Mouse (Mus musculus): ENCODE measurements around the gene Trim9.

The Trim9 gene

GRCm38 (mm10) chr12:70214281-70214680 lies 133.1 kb downstream of the Trim9 start:
- no peak for DNase-seq (ENCODE audit: low spot score in 2 of 2)

- no peak for DNase-seq (ENCODE audit: low spot score in 2 of 2)
Observed at GRCm38 (mm10) chr12:70213601-70214000, 133.8 kb downstream of the Trim9 start.

- no peak for DNase-seq (ENCODE audit: low spot score in 2 of 2)
Observed at GRCm38 (mm10) chr12:70212501-70212900, 134.9 kb downstream of the Trim9 start.

GRCm38 (mm10) chr12:70208214-70208613 lies 139.2 kb downstream of the Trim9 start:
- DNase-seq (ENCODE audit: low spot score in 2 of 2): no peak

DNA sequence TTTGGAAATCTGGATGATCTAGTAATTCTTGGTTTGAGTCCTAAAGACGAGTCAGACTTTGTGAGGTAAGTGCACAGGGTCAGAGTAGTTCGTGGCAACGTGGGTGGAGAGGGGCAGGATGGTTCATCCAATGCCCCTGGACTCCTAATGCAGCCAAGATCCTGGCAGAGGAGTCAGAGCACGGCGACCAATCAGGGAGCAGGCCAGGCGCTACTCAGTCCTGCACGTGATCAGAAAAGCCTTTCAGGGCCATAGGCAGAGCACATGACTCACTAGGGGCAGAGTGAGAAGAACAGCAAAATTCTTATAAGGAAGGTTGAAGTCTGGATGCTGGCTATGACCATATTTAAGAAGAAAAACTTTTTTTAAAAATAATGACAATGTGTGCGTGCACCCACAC lies 143.0 kb downstream of the Trim9 start:
- no peak for DNase-seq (ENCODE audit: low spot score in 2 of 2)

GRCm38 (mm10) chr12:70201926-70202529 lies 145.4 kb downstream of the Trim9 start:
- DNase-seq (ENCODE audit: low spot score in 2 of 2): no peak

GRCm38 (mm10) chr12:70196341-70196740 lies 151.1 kb downstream of the Trim9 start:
- peak in 1 of 2 experiments; percentile 28 for DNase-seq (ENCODE audit: low spot score in 2 of 2)

- no peak for DNase-seq (ENCODE audit: low spot score in 2 of 2)
Observed at GRCm38 (mm10) chr12:70195426-70195825, 152.0 kb downstream of the Trim9 start.

All from urinary bladder, postnatal 36 days (tissue).